Comparison of ENCODE assay signal across 8 mouse cellular contexts in genomic region chr7:127459311-127459710, GRCm38 (mm10). TPM values are rescaled to one million over a fixed set of nuclear protein-coding genes. Genes with fewer than 3 reads are reported as not detected.
DNase-seq lines count a peak whose midpoint lies in the region; ATAC-seq and TF ChIP-seq lines count a peak whose summit lies in the region.
"Not testable (repeated sequence)": the region's sequence is repeated elsewhere in the genome, so short reads cannot be mapped to it uniquely, and the experiment has no call there.

TSS of gene Prr14 (plus strand) at chr7:127459611.

- intact Hi-C loops in heart, postnatal 25 days (cut with DNase I) = not testable (repeated sequence)

- not testable (repeated sequence) for TF ChIP-seq EP300 in MEL (IDR thresholded peaks at IDR 0.05; ENCODE audit: low read depth in 1 of 2, low read length in 2 of 2)

- DNase-seq in MEL (ENCODE audit: low read depth, low spot score); gastrocnemius, postnatal 10 days; heart, postnatal 25 days (ENCODE audit: low spot score): not testable (repeated sequence)

- not testable (repeated sequence) for H3K4me2 ChIP-seq in embryonic facial prominence, embryonic 12.5 days (replicated peaks); kidney, embryonic 16.5 days (replicated peaks; ENCODE audit: low read depth, low read length); limb, embryonic 12.5 days; stomach, embryonic 15.5 days

- H3K27ac ChIP-seq in MEL (ENCODE audit: control insufficient read depth, low read depth, low read length); embryonic facial prominence, embryonic 12.5 days; kidney, embryonic 16.5 days (ENCODE audit: low read length); limb, embryonic 12.5 days; stomach, embryonic 15.5 days: not testable (repeated sequence)

- H3K4me3 ChIP-seq in MEL (ENCODE audit: control insufficient read depth in 1 of 2, insufficient read depth in 1 of 2, low read depth in 2 of 2, low read length in 2 of 2); embryonic facial prominence, embryonic 12.5 days; kidney, embryonic 16.5 days (ENCODE audit: low read length); limb, embryonic 12.5 days (replicated peaks); stomach, embryonic 15.5 days (replicated peaks): not testable (repeated sequence)

- H3K27me3 ChIP-seq in MEL (ENCODE audit: control insufficient read depth in 1 of 2, insufficient read depth in 2 of 2, low read length in 2 of 2); embryonic facial prominence, embryonic 12.5 days; kidney, embryonic 16.5 days (ENCODE audit: insufficient read depth, low read length); limb, embryonic 12.5 days; stomach, embryonic 15.5 days (replicated peaks): not testable (repeated sequence)

- not testable (repeated sequence) for H3K9ac ChIP-seq in MEL (ENCODE audit: control insufficient read depth, low read depth, low read length, poor library complexity, severe bottlenecking); embryonic facial prominence, embryonic 12.5 days; kidney, embryonic 16.5 days (replicated peaks; ENCODE audit: low read length); limb, embryonic 12.5 days (replicated peaks); stomach, embryonic 15.5 days

- not testable (repeated sequence) for H3K9me3 ChIP-seq in MEL (replicated peaks; ENCODE audit: insufficient read depth, low read length); embryonic facial prominence, embryonic 12.5 days; limb, embryonic 12.5 days; stomach, embryonic 15.5 days
- H3K9me3 ChIP-seq in kidney, embryonic 16.5 days (ENCODE audit: low read length) = peaks cover 10% of the 10 kb centered on the region

- H3K4me1 ChIP-seq in MEL (ENCODE audit: control insufficient read depth in 1 of 2, insufficient read depth in 2 of 2, low read length in 2 of 2); embryonic facial prominence, embryonic 12.5 days; kidney, embryonic 16.5 days (ENCODE audit: insufficient read depth, low read length); limb, embryonic 12.5 days (replicated peaks); stomach, embryonic 15.5 days: not testable (repeated sequence)

- TF ChIP-seq POLR2A in MEL (IDR thresholded peaks at IDR 0.05; ENCODE audit: control insufficient read depth in 1 of 2, insufficient read depth in 1 of 2, low read depth in 1 of 2, low read length in 2 of 2, poor library complexity in 1 of 2) = not testable (repeated sequence)

- not testable (repeated sequence) for H3K79me2 ChIP-seq in MEL (ENCODE audit: control insufficient read depth, insufficient read depth, low read length, poor library complexity)

- not testable (repeated sequence) for ATAC-seq in embryonic facial prominence, embryonic 12.5 days (ENCODE audit: insufficient number of reproducible peaks, insufficient read depth, low FRiP score, low TSS enrichment); kidney, embryonic 16.5 days (ENCODE audit: low FRiP score, low TSS enrichment); limb, embryonic 12.5 days (ENCODE audit: insufficient number of reproducible peaks, insufficient read depth, low FRiP score, low TSS enrichment, low read depth); megakaryocyte-erythroid progenitor cell, adult 5-6 weeks (replicated peaks; ENCODE audit: low FRiP score, low TSS enrichment, poor library complexity, severe bottlenecking); stomach, embryonic 15.5 days (ENCODE audit: insufficient read depth, low FRiP score, low read depth)

- WGBS in embryonic facial prominence, embryonic 12.5 days = 96% methylated on average over 8 of the region's 8 CpGs
- 96% methylated on average over 7 of the region's 8 CpGs for WGBS in kidney, embryonic 16.5 days
- 94% methylated on average over 8 of the region's 8 CpGs for WGBS in limb, embryonic 12.5 days
- 97% methylated on average over 8 of the region's 8 CpGs for WGBS in stomach, embryonic 15.5 days

- TF ChIP-seq CTCF in MEL (IDR thresholded peaks at IDR 0.05 in 2 of 3, conservative IDR thresholded peaks at IDR 0.05 in 1 of 3; ENCODE audit: control insufficient read depth in 1 of 3, insufficient read depth in 1 of 3, low read depth in 2 of 3, low read length in 3 of 3, poor library complexity in 1 of 3, severe bottlenecking in 1 of 3) = not testable (repeated sequence)

- not testable (repeated sequence) for H3K36me3 ChIP-seq in MEL (ENCODE audit: control insufficient read depth in 1 of 2, insufficient read depth in 2 of 2, low read length in 2 of 2)
- peaks cover 51% of the 10 kb centered on the region for H3K36me3 ChIP-seq in embryonic facial prominence, embryonic 12.5 days
- peaks cover 41% of the 10 kb centered on the region for H3K36me3 ChIP-seq in kidney, embryonic 16.5 days (ENCODE audit: insufficient read depth, low read length)
- H3K36me3 ChIP-seq in limb, embryonic 12.5 days = peaks cover 81% of the 10 kb centered on the region
- H3K36me3 ChIP-seq in stomach, embryonic 15.5 days = peaks cover 39% of the 10 kb centered on the region

- not testable (repeated sequence) for TF ChIP-seq RAD21 in MEL (IDR thresholded peaks at IDR 0.05; ENCODE audit: low read depth, low read length)

RNA-seq across cellular contexts. Expression of gene Prr14, which starts in this region (rescaled TPM):
- total RNA-seq in MEL (2012; rRNA removed) = 10.8 and 11.7 TPM in 2 replicates
- 10 to 100 TPM in 1 of 2 experiments, not detected in 1; 45.9 TPM for polyA plus RNA-seq in MEL (2012; ENCODE audit: insufficient read depth in 1 of 2, insufficient read length in 2 of 2, low read depth in 1 of 2, low replicate concordance in 2 of 2, missing spikeins in 1 of 2)
- 47.5 and 48.7 TPM in 2 replicates for polyA plus RNA-seq in embryonic facial prominence, embryonic 12.5 days (2016; fragmentation: Nextera tagmentation; extraction: Ambion mirVana)
- total RNA-seq in gastrocnemius, postnatal 10 days (2021) = 10 to 100 TPM; 16.2 to 25.3 TPM
- total RNA-seq in heart, postnatal 25 days (2021) = 10 to 100 TPM; 26.0 to 26.3 TPM
- polyA plus RNA-seq in kidney, embryonic 16.5 days (2015; fragmentation: Nextera tagmentation; extraction: Ambion mirVana) = 41.9 and 47.2 TPM in 2 replicates
- 41.0 and 43.7 TPM in 2 replicates for polyA plus RNA-seq in limb, embryonic 12.5 days (2016; fragmentation: Nextera tagmentation; extraction: Ambion mirVana)
- total RNA-seq in megakaryocyte-erythroid progenitor cell, adult 5-6 weeks (2014; fragmentation: Nextera tagmentation) = 76.2 and 109 TPM in 2 replicates
- 33.1 and 34.2 TPM in 2 replicates for total RNA-seq in megakaryocyte-erythroid progenitor cell, adult 5-6 weeks (2017)
- polyA plus RNA-seq in stomach, embryonic 15.5 days (2015; fragmentation: Nextera tagmentation; extraction: Ambion mirVana) = 38.6 and 38.8 TPM in 2 replicates
